Mouse (Mus musculus): ENCODE data around the gene Gmds.

The Gmds gene

GRCm38 (mm10) chr13:32267184-32267775, 71.3 kb downstream of the Gmds start:
- DNase-seq (ENCODE audit: low spot score in 2 of 2) = no peak

- no peak for DNase-seq (ENCODE audit: low spot score in 2 of 2)
Measured at GRCm38 (mm10) chr13:32266721-32267120, 71.8 kb downstream of the Gmds start.

DNA sequence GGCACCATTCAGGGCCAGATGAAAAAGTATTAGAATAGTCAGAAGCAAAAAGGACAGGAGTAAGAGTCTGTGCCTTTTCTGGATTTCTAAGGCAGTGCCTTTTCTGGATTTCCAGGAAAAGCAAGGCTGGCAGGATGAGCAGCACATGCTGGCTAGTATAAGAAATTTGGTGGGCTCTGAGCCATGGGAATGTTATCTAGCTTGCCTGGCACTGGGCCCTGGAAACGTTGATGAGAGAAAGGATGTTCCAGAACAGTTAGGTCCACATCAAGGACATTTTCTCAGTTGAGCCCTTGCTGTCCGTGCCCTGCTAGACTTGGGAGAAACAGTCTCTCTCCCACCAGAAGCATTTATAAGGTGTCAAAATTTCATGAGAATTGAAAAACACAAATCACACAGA, 82.4 kb downstream of the Gmds start:
- no peak for DNase-seq (ENCODE audit: low spot score in 2 of 2)

GRCm38 (mm10) chr13:32252276-32252675, 86.3 kb downstream of the Gmds start:
- DNase-seq (ENCODE audit: low spot score in 2 of 2) = no peak

GRCm38 (mm10) chr13:32242200-32242599, 96.3 kb downstream of the Gmds start:
- no peak for DNase-seq (ENCODE audit: low spot score in 2 of 2)

DNA sequence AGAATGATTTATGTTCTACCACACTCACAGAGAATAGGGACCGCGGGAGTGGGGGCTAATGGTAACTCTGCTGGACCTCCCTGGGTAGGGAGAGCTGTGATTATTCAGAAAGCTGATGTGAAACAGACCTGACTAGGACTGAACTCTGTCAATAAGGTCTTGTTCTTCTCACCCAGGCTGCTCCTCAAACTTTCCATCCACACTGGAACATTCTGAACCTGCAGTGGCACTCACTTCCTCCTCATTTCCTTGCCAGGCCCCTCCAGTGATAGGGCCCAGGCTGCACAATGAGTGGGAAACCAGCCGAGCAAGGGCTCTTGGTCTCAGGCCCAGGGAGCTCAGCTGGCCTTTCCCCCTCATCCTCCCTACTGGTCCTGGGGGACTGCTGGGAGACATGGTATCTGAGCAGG, 102.3 kb downstream of the Gmds start:
- no peak for DNase-seq (ENCODE audit: low spot score in 2 of 2)

GRCm38 (mm10) chr13:32235046-32235445, 103.5 kb downstream of the Gmds start:
- no peak for DNase-seq (ENCODE audit: low spot score in 2 of 2)

- DNase-seq (ENCODE audit: low spot score in 2 of 2) = no peak
Measured at GRCm38 (mm10) chr13:32234019-32234418, 104.5 kb downstream of the Gmds start.

DNA sequence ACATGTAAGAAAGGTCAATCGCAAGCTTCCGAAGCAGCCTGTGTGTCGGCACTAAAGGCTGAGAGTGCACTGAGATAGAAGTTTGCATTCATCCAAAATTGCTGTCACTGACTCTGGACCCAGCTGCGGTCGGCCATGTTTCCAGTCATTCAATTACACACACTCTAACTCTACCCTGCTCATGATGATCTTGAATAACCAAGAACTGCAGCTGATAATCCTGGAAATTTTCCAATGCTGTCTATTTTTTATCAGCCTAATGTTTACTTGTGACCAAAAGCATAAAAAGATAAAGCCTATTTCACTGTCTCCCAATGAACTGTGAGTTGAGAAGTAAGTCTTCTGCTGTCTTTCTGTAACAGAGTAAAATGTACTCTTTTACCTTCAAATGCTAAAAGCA, 106.1 kb downstream of the Gmds start:
- DNase-seq (ENCODE audit: low spot score in 2 of 2) = no peak

GRCm38 (mm10) chr13:32231956-32232355, 106.6 kb downstream of the Gmds start:
- no peak for DNase-seq (ENCODE audit: low spot score in 2 of 2)

DNA sequence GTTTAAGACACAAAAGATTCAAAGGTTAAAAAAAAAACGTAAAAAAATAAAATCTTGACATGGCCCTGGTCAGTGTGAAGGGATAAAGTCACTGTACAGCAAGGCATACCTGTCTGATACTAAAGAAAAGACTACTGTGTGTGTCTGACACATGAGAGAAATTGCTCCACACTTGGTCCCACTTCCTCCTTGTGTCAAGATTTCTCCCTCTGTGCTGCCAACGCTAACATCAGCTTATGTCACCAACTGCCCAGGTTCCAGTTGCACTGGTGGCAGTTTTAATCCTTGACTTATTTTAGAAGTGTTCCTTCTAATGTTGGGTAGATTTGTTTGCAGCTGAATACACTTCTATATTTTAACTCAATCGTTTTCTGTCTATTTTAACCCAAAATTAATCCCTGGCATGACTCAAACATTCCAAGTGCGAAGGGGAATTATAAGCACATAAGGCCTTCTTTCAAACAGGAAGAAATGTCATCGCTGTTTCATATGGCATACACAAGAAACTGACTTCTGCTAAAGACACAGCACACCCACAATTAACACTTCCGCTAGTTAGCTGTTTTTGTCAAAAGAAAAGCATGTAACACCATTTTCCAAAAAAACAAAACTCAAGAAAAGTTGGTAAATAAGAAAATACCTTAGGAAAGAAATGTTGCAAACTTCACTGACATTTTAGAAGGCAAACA, 110.5 kb downstream of the Gmds start:
- DNase-seq (ENCODE audit: low spot score in 2 of 2) = no peak

GRCm38 (mm10) chr13:32217647-32218046, 120.9 kb downstream of the Gmds start:
- no peak for DNase-seq (ENCODE audit: low spot score in 2 of 2)

- peak in 1 of 2 experiments; percentile 8 for DNase-seq (ENCODE audit: low spot score in 2 of 2)
Measured at GRCm38 (mm10) chr13:32213702-32214452, 124.7 kb downstream of the Gmds start.

DNA sequence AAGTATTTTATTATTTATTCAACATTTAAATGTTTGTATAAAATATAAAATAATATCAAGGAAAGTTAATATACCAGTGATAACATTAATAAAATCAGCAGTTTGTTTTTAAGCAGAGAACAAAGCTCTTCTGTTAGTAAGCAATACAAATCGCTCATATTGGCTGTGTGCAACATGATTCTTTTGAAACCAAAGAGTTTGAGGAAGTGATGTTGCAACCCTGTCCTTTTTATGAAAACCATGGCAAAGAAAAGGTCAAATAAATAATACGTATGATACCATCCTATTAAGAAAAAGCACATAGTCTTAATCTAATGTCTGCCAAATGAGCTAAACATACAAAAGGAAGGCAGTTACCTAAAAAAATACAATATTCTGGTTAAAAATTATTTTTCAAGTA, 126.4 kb downstream of the Gmds start:
- DNase-seq (ENCODE audit: low spot score in 2 of 2) = no peak

- DNase-seq (ENCODE audit: low spot score in 2 of 2) = no peak
Measured at GRCm38 (mm10) chr13:32207172-32207908, 131.2 kb downstream of the Gmds start.

GRCm38 (mm10) chr13:32179906-32180305, 158.6 kb downstream of the Gmds start:
- no peak for DNase-seq (ENCODE audit: low spot score in 2 of 2)

DNA sequence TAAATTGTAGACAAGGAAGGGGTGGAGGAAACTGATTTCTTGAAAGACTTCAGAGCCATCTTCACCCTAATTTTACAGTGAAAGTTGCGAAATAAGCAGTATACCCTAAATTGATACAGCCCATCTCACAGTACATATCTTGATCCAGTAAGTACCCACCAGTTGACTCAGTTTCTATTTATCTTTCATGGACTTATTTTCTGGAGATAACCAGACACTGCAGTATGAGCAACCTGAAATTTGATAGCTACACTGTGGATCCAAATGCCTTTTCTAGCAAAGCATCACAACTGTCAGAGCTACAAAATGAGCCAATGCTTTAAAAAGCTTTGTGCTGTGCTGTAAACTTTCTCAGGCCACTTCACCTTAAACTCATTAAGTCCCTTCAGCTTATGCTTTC, 159.9 kb downstream of the Gmds start:
- no peak for DNase-seq (ENCODE audit: low spot score in 2 of 2)

DNA sequence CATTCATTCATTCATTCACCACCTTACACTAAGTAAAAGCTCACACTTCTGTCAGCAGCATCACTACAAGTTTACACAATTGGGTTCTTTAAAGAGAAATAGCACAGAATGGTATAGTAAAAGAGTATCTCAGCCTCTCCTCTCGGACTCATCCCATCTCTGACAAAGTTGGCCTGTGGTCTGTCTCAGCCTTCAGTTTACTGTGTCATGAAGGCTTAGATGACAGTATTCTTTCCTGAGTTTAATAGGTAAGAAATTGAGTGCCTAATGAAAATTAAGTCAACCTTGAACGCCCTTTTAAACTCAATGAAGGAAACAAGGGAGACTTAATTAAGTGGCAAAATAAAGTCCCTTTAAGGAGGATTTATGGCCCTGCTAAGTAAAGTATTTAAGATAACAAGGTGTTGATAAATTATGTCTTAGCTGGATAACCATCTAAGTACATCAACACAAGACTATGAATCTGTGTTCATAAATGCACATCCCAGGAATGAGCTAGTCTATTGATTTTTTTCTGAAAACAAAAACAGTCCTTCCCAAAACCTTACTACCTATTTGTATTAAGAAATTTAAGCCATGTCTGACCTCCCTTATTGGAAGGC, 160.6 kb downstream of the Gmds start:
- no peak for DNase-seq (ENCODE audit: low spot score in 2 of 2)

DNA sequence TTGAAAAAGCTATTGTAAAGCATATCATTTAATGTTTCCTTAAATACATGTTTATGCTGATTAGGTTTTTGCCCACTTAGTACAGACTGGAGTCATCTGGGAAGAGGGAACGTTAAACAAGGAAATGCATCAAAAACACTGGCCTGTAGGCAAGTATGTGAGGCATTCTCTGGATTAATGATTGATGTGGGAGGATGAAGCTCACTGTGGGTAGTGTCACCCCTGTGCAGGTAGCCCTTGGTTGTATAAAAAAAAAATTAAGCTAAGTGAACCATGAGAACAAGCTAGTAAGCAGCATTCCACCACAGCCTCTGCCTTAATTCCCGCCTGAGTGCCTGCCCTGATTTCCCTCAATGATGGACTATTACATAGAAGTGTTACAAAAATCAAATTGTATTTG, 163.5 kb downstream of the Gmds start:
- DNase-seq (ENCODE audit: low spot score in 2 of 2) = no peak

GRCm38 (mm10) chr13:32169173-32169572, 169.4 kb downstream of the Gmds start:
- no peak for DNase-seq (ENCODE audit: low spot score in 2 of 2)

- no peak for DNase-seq (ENCODE audit: low spot score in 2 of 2)
Measured at GRCm38 (mm10) chr13:32167806-32168205, 170.7 kb downstream of the Gmds start.

- no peak for DNase-seq (ENCODE audit: low spot score in 2 of 2)
Measured at GRCm38 (mm10) chr13:32165581-32165980, 173.0 kb downstream of the Gmds start.
